Mouse (Mus musculus) embryonic facial prominence, embryonic 11.5 days (tissue): ENCODE measurements at regions not wholly inside any gene's neighbourhood (a gene's known extent, or its start where the extent isn't known, plus 50 kb on each side); places are given as distances from the start of the nearest gene placed in this dataset.

Experiments used
- ATAC-seq: fragments of 200-750 bp; cut with Nextera tagmentation; replicated peaks from 2 replicates; pipeline ENCODE4 v1.8.0; 2017; ENCODE audit warnings: low read depth; ENCODE audit not compliant: insufficient number of reproducible peaks, low FRiP score, low TSS enrichment
- DNase-seq: peaks from one replicate; pipeline ENCODE4 v3.0.0-alpha.2; 2015; ENCODE audit warnings: low spot score
- H3K27ac ChIP-seq: fragments of 300-500 bp; sonication (generic); replicated peaks from 2 replicates; pipeline ENCODE4 v1.5.1; 2014; ENCODE audit warnings: mild to moderate bottlenecking, low read depth, low read length, control low read depth
- H3K27me3 ChIP-seq: fragments of 300-500 bp; sonication (generic); 2 replicates; pipeline ENCODE4 v1.6.1; 2014; ENCODE audit warnings: mild to moderate bottlenecking, low read length, moderate library complexity, mixed read lengths; ENCODE audit not compliant: control insufficient read depth, insufficient read depth
- H3K36me3 ChIP-seq: fragments of 300-500 bp; sonication (generic); replicated peaks from 2 replicates; pipeline ENCODE4 v1.6.1; 2014; ENCODE audit warnings: low read depth, mild to moderate bottlenecking, low read length, moderate library complexity, mixed read lengths; ENCODE audit not compliant: control insufficient read depth, insufficient read depth
- H3K4me1 ChIP-seq: fragments of 300-500 bp; sonication (generic); 2 replicates; pipeline ENCODE4 v1.6.1; 2014; ENCODE audit warnings: low read length, mixed read lengths; ENCODE audit not compliant: control insufficient read depth, insufficient read depth
- H3K4me2 ChIP-seq: fragments of 300-500 bp; sonication (generic); 2 replicates; pipeline ENCODE4 v1.6.1; 2014; ENCODE audit warnings: low read depth, mild to moderate bottlenecking, control low read depth, low read length, moderate library complexity
- H3K4me3 ChIP-seq: fragments of 300-500 bp; sonication (generic); 2 replicates; pipeline ENCODE4 v1.5.1; 2014; ENCODE audit warnings: low read depth, low read length, control low read depth
- H3K9ac ChIP-seq: fragments of 300-500 bp; sonication (generic); replicated peaks from 2 replicates; pipeline ENCODE4 v1.6.1; 2014; ENCODE audit warnings: mild to moderate bottlenecking, control low read depth, low read length
- H3K9me3 ChIP-seq: fragments of 300-500 bp; sonication (generic); replicated peaks from 2 replicates; pipeline ENCODE4 v1.6.1; 2016; ENCODE audit warnings: mild to moderate bottlenecking, low read length, inconsistent platforms, mixed read lengths; ENCODE audit not compliant: control insufficient read depth
- WGBS: fragments of 180-500 bp; shearing (Covaris S2); extraction: QIAGEN DNeasy Blood & Tissue Kit; methylation state at CpG from one replicate; pipeline ENCODE4 v1.1.7; 2014; 5-methylcytosine and 5-hydroxymethylcytosine counted together

- no peak overlapping the region for H3K9ac ChIP-seq
- DNase-seq (no peak), ATAC-seq (no peak)
- no peak overlapping the region for H3K4me2 ChIP-seq
- no peaks in the 10 kb centered on the region for H3K27me3 ChIP-seq
- H3K4me1 ChIP-seq = no peaks in the 10 kb centered on the region
- H3K27ac ChIP-seq = no peak overlapping the region
- 71% methylated on average over 3 of the region's 3 CpGs for WGBS
- H3K36me3 ChIP-seq = no peaks in the 10 kb centered on the region
- H3K4me3 ChIP-seq = no peak overlapping the region
- H3K9me3 ChIP-seq = no peaks in the 10 kb centered on the region
Measured at GRCm38 (mm10) chr9:87897336-87897735, 166.3 kb upstream of the Tbx18 start.

- DNase-seq = no peak
- Histone ChIP-seq H3K4me3 (no peak overlapping the region), H3K4me2 (no peak overlapping the region), H3K27me3 (no peaks in the 10 kb centered on the region), H3K9ac (no peak overlapping the region), H3K4me1 (no peaks in the 10 kb centered on the region), H3K36me3 (no peaks in the 10 kb centered on the region), H3K27ac (no peak overlapping the region), H3K9me3 (no peaks in the 10 kb centered on the region)
- no peak for ATAC-seq
- WGBS = 69% methylated on average over 5 of the region's 5 CpGs
Measured at GRCm38 (mm10) chr9:87899368-87899767, 168.3 kb upstream of the Tbx18 start.

- Histone ChIP-seq H3K4me1 (no peaks in the 10 kb centered on the region), H3K9me3 (no peaks in the 10 kb centered on the region), H3K4me3 (no peak overlapping the region), H3K4me2 (no peak overlapping the region), H3K9ac (no peak overlapping the region), H3K27me3 (no peaks in the 10 kb centered on the region), H3K27ac (no peak overlapping the region), H3K36me3 (no peaks in the 10 kb centered on the region)
- no peak for DNase-seq
- WGBS = 86% methylated on average over 7 of the region's 7 CpGs
- no peak for ATAC-seq
Measured at GRCm38 (mm10) chr9:87899800-87900199, 168.7 kb upstream of the Tbx18 start.

DNA sequence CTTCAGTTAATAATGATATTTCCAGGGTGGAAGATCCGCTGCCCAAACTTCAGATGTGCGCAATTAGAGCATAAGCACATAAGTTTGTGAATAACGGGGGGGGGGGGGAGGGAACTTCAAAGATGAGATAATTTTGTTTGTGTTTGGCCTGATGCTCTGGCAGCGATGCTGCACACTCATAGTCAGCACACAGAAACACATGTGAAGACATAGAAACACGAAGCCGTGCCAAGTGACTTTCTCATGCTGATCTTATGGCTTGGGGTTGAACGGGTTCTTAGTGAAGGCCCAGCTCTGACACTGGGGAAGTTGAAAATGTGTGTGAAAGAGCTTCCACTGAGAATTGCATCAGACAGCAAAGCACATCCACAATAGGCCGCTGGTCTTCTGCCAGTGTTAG, 190.2 kb upstream of the Tbx18 start:
- no peak overlapping the region for H3K9ac ChIP-seq
- H3K27ac ChIP-seq = no peak overlapping the region
- no peak overlapping the region for H3K4me2 ChIP-seq
- 90% methylated on average over 8 of the region's 8 CpGs for WGBS
- H3K9me3 ChIP-seq = no peaks in the 10 kb centered on the region
- H3K4me3 ChIP-seq = no peak overlapping the region
- DNase-seq (no peak), ATAC-seq (no peak)
- no peaks in the 10 kb centered on the region for H3K36me3 ChIP-seq
- H3K4me1 ChIP-seq = no peaks in the 10 kb centered on the region
- H3K27me3 ChIP-seq = no peaks in the 10 kb centered on the region

- 86% methylated on average over 4 of the region's 4 CpGs for WGBS
- Histone ChIP-seq H3K9me3 (no peaks in the 10 kb centered on the region), H3K4me2 (no peak overlapping the region), H3K9ac (no peak overlapping the region), H3K36me3 (no peaks in the 10 kb centered on the region), H3K27me3 (no peaks in the 10 kb centered on the region), H3K4me3 (no peak overlapping the region), H3K27ac (no peak overlapping the region), H3K4me1 (no peaks in the 10 kb centered on the region)
- ATAC-seq (no peak), DNase-seq (no peak)
Measured at GRCm38 (mm10) chr9:87925151-87925550, 194.1 kb upstream of the Tbx18 start.

GRCm38 (mm10) chr9:87933230-87933629, 202.2 kb upstream of the Tbx18 start:
- no peaks in the 10 kb centered on the region for H3K36me3 ChIP-seq
- H3K9ac ChIP-seq = no peak overlapping the region
- DNase-seq (no peak), ATAC-seq (no peak)
- H3K9me3 ChIP-seq = no peaks in the 10 kb centered on the region
- H3K27ac ChIP-seq = no peak overlapping the region
- no peak overlapping the region for H3K4me2 ChIP-seq
- no peaks in the 10 kb centered on the region for H3K27me3 ChIP-seq
- WGBS = 86% methylated on average over 5 of the region's 5 CpGs
- no peak overlapping the region for H3K4me3 ChIP-seq
- no peaks in the 10 kb centered on the region for H3K4me1 ChIP-seq

- Histone ChIP-seq H3K27me3 (no peaks in the 10 kb centered on the region), H3K4me2 (no peak overlapping the region), H3K9me3 (no peaks in the 10 kb centered on the region), H3K9ac (no peak overlapping the region), H3K4me3 (no peak overlapping the region), H3K36me3 (no peaks in the 10 kb centered on the region), H3K4me1 (no peaks in the 10 kb centered on the region), H3K27ac (no peak overlapping the region)
- no peak for ATAC-seq
- DNase-seq = no peak
- 96% methylated on average over 2 of the region's 2 CpGs for WGBS
Measured at GRCm38 (mm10) chr9:87952426-87952825, 221.4 kb upstream of the Tbx18 start.

- no peaks in the 10 kb centered on the region for H3K27me3 ChIP-seq
- DNase-seq = no peak
- H3K36me3 ChIP-seq = no peaks in the 10 kb centered on the region
- H3K9ac ChIP-seq = no peak overlapping the region
- H3K4me3 ChIP-seq = no peak overlapping the region
- ATAC-seq = no peak
- no peak overlapping the region for H3K27ac ChIP-seq
- H3K9me3 ChIP-seq = no peaks in the 10 kb centered on the region
- H3K4me1 ChIP-seq = no peaks in the 10 kb centered on the region
- no peak overlapping the region for H3K4me2 ChIP-seq
Measured at GRCm38 (mm10) chr9:87954941-87955340, 223.9 kb upstream of the Tbx18 start.

GRCm38 (mm10) chr9:87961796-87962195, 230.7 kb upstream of the Tbx18 start:
- Histone ChIP-seq H3K4me1 (no peaks in the 10 kb centered on the region), H3K4me3 (no peak overlapping the region), H3K27me3 (no peaks in the 10 kb centered on the region), H3K27ac (no peak overlapping the region), H3K4me2 (no peak overlapping the region), H3K9ac (no peak overlapping the region), H3K9me3 (no peaks in the 10 kb centered on the region), H3K36me3 (no peaks in the 10 kb centered on the region)
- ATAC-seq (no peak), DNase-seq (no peak)
- 90% methylated on average over 4 of the region's 4 CpGs for WGBS
